Mouse (Mus musculus): ENCODE data around the gene 6820408C15Rik.
A peak's percentile ranks its signal among the peaks of the same experiment; 100 is the strongest.

6820408C15Rik gene

DNA sequence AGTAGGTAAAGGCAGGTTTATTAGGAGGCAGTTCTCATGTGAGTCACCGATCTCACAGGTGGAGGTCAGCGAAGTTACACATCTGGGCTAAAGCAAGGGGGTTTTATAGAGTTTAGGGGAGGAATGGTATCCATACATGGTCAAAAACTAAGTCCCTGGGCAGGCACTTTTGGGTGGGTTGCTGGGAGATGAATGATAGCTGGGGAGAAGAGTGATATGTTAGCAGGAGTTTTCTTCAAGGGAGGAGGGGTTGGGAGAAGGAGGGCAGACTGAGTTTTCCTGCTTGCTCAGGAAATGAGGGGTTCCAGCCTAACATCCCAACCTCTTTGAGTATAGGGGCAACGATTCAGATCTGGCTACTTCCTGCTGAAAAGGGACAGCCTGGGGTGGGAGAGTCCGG lies at the start of gene 6820408C15Rik:
Gene 6820408C15Rik (plus strand): TSS at position 301 of the 400 bp plus-strand sequence.
- no peak for DNase-seq

DNA sequence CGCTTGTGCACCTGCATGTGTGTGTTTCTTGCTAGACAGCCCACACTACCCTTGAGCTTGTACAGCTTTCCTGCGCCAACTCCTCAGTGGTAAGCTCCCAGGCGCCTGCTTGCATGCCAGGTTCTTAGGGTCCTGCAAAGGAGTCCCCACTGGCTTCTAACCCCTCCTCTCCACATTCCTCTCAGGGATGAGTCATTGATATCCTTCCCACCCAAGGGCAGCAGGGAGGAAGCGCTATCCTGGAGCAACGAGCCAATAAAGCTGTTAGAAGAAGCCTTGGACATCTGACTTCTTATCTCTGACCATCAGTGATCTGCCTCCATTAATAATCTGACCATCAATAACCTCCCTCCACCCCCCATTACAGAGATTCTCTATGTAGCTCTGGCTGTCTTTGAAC lies 47.5 kb upstream of the 6820408C15Rik start:
- DNase-seq, result no peak

DNA sequence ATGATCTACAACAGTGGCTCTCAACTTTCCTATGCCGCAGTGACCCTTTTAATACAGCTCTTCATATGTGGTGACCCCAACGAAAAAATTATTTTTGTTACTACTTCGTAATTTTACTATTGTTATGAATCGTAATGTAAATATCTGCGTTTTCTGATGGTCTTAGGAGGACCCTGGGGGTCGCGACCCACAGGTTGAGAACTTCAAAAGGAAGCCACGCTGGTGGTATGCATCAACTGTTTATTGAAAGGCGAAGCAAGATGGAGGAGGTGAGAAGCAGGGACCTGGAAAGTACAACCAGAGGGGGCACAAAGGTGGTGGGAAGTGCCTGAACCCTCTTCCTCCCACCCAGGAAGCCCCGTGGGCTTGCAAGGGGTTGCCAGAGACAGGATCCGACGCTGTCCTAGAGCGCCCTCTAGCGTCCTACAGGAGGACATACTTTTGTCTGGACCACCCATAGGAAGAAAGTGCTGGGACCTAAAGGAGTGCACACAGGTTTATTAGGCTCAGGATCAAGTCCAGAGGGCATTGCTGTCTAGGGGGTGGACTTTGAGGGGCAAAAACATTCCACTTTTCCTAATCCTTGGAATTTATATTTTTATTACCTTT lies 46.8 kb upstream of the 6820408C15Rik start:
- no peak for DNase-seq

DNA sequence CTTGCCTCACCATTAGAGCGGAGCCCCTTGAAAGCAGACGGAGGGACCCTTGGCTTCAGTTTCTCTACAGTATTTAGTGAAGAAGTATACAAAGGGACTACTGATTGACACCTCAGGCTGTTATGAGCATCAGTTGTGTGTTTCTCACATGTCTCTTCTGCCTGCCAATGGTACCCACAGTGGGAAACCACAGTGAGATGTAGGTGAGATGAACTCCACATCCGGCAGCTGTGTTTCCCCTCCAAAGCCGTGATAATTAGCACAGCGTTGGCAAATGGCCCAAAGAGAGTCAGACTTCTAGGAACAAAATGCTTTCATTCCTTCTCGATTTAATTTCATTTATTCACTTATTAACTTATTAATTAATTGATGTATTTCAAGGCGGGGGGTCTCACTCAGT lies 43.3 kb upstream of the 6820408C15Rik start:
- DNase-seq, result no peak

DNA sequence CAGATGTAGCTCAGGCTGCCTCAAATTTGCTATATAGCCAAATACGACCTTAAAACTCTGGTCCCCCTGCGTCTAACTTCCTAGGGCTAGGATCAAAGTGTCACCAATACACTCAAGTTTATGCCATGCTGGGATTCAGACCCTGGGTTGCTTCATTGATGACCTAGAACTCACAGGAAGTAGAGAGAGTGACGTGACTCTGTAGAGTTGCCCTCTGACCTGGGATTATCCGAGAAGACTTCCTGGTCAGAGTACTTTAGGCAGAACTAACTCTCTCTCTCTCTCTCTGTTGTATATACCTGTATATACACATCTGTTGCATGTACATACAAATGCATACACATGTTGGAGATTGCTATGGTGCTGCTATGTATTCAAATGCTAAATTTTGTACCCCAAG lies 42.7 kb upstream of the 6820408C15Rik start:
- no peak for DNase-seq

- DNase-seq, result no peak
Measured at GRCm38 (mm10) chr2:152373547-152373946, 41.8 kb upstream of the 6820408C15Rik start.

GRCm38 (mm10) chr2:152375652-152376344 lies 39.6 kb upstream of the 6820408C15Rik start:
- DNase-seq, result peak; percentile 64

DNA sequence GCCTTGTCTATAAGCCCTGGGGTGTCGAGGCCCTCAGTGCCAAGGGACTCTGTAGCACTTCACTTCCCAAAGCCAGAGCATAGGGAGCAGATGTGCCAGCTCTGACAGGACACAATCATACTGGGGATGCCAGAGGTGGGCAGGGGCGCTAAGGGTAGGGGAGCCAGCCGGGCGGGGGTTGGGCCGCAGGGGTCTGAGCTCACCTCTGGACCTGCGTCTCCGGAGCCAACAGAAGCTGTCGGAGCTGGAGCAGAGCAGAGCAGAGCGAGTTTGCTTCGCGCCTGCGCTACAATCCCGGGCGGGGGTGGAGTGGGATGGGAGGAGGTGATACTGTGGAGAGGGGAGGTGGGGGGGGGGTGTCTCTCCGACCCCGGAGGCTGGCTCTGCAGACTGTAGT lies 39.0 kb upstream of the 6820408C15Rik start, which contains the start of gene Nrsn2:
Gene Nrsn2 (minus strand): TSS at position 294 of the 397 bp plus-strand sequence.
- DNase-seq, result peak; percentile 63

DNA sequence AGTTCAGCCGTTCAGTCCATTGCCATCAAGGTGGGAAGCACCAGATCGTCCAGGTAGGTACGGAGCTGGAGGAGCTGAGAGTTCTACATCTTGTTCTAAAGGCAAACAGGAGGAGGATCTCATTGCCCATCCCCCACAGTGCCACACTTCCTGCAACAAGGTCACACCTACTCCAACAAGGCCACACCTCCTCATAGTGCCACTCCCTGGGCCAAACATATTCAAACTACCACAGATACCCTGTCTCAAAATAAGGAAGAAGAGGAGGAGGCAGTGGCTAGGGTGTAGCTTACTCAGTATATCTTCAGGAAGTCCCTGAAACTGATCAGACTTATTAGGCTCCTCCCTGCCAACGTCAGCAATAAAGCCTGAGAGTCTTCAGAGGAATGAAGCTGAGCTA lies 31.2 kb upstream of the 6820408C15Rik start:
- no peak for DNase-seq

DNA sequence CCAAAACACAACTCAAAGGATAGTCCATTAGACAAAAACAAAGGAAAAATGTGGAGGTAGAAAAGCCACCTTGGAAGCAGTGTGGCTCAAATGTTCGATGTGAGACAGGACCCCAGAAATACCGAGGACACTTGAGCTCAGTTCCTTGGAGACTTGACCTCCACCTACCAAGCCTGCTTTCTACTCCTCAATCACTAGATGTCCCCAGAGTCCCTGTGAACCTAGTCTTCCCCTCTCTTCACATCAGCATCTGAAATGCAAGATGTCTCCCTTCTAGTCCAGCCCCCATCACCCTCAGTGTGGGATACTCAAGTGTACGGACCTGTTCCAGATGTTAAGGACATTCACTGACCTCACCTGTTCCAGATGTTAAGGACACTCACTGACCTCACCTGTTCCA lies 22.6 kb upstream of the 6820408C15Rik start:
- peak; percentile 18 for DNase-seq

- no peak for DNase-seq
Measured at GRCm38 (mm10) chr2:152393225-152394017, 22.0 kb upstream of the 6820408C15Rik start.

GRCm38 (mm10) chr2:152395271-152395920 lies 20.0 kb upstream of the 6820408C15Rik start:
- DNase-seq, result peak; percentile 36

DNA sequence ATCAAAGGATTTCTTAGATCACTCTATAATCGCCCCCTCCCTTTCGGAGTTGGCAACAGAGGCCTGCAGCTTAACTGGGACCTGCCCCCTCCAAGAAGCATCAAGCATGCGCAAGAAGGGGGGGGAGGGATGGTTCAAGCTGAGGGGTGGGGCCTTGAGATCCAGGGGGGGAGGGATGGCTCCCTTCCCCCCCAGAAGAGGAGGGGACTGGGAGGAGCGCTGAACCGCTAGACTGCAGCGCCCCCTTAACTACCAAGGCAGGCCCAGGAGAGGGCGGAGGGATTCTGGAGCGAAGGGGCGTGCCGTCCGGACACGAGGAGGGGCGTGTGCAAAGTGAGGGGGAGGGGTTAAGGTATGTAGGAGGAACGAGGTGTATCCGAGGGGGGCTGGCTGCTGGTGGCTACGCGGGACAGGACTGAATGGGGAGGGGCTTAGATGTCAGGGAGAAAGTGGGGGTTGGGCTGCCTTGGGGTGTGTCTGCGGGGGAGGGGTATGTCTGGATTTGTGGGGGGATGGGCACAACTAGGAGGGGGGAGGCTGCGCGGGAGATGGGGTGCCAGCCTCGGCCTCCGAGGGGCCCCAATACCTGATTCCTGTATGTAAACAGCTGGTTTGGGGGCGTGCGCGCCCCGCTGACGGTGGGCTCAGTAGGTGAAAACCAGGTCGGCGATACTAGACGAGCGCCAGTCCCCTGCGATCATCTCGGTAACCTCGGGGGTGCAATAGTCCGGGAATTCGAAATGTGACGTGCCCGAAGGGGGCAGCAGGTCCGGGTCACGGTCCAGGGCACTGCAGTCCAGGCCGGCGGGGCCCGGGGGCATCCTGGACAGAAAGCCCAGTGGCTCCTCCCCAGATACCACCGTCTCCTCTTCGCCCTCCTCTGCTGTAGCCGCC lies 19.0 kb upstream of the 6820408C15Rik start:
- DNase-seq, result peak; percentile 88

DNA sequence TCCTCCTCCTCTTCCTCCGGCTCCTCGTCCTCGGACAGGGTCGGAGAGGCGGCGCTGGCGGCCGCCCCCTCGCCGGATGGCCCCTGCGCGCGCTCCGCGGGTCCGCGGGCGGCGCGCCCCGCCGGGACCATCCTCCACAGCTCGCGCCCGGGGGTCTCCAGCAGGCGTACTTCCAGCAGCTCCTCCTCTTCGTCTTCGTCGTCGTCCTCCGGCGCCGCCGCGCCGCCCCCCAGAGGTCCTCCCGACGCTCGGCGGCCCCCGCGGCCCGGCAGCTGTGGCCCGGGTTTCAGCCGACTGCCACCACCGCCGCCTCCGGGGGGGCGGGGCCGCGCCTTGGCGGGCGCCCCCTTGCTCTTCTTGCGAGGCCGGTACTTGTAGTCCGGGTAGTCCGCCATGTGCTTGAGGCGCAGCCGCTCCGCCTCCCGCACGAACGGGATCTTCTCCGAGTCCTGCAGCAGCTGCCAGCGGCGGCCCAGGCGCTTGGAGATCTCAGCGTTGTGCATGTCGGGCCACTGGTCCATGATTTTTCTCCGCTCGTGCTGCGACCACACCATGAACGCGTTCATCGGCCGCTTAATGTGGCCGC lies 18.3 kb upstream of the 6820408C15Rik start:
- peak; percentile 86 for DNase-seq

DNA sequence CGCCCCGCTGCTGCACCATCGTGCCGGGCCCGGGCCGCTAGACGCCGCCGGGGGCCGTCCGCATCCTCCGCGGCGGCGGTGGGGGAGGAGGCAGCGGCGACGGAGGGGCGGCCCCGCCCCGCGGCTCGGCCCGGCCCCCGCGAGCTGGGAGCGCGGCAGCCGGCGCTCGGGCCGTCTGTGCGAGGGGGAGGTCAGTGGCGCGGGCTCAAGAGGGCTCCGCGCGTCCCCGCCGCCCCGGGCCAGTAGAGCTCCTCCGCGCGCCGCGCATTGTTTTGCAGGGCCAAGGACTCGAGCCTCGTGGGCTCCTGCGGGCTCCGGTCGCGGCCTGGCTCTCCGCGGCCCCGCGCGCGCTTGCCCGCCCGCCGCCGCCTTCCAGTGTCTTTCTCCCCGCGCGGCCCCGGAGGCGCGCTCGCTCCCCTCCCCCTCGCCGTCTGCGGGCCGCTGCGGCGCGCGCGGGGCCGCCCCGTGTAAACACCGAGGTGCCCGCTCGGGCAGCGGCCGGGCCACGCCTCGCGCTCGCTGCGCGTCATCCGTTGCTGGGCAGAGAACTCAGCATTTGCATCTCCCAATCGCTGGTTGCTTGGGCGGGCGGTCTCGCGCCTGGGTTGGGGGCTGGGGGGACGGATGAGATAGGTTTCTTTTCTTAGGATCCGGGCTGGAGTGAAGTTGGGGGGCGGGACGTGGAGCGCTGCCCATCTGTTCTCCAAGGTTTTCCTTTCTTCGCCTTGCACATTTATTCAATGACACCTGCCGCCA lies 17.5 kb upstream of the 6820408C15Rik start, which contains the start of gene Sox12:
Gene Sox12 (minus strand): TSS at position 384 of the 756 bp plus-strand sequence.
- peak; percentile 96 for DNase-seq

DNA sequence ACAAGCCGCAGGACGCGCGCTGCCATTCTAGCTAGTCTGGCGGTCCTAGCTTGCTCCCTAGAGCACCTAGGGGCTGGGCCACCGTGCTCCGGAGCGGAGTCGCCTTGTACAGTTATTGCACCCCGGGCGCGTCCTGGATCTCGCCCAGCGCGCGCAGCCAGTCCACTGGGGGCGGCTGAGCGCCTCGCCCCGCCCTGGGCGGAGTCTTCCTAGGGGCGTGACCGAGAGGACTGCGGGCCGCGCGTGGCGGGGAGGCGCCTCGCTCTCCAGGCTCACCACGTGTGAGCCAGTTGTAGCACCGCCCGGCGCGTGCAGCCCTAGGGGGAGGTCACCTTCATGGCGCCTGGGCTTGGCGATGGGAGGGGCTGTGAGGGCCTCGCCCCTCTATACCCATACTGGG lies 16.7 kb upstream of the 6820408C15Rik start:
- DNase-seq, result peak; percentile 91

GRCm38 (mm10) chr2:152399122-152399542 lies 16.3 kb upstream of the 6820408C15Rik start:
- no peak for DNase-seq

DNA sequence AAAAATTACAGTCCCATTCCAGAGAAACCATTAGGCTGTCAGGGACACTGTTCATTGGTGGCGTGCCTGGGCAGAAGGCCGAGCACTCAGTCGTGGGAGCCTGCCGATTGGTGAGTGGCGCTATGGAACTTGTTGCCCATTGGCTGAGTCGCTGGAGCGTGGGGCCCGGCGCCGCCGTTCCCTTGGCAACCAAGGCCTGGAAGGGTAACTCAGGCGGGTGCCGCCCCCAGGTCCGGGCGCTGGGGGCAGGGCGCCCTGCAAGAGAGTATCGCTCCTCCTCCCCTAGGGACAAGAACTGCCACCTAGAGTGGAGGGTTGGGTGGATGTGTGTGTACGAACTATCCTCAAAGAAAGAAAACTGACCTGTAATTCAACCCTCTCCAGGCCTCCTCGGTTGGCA lies 9.3 kb upstream of the 6820408C15Rik start:
- DNase-seq, result peak; percentile 98

GRCm38 (mm10) chr2:152409781-152410180 lies 5.6 kb upstream of the 6820408C15Rik start:
- DNase-seq, result no peak

GRCm38 (mm10) chr2:152410971-152411371 lies 4.4 kb upstream of the 6820408C15Rik start:
- peak; percentile 67 for DNase-seq

- no peak for DNase-seq
Measured at GRCm38 (mm10) chr2:152411471-152411870, 3.9 kb upstream of the 6820408C15Rik start.
